8 mouse cellular contexts compared by ENCODE assay signal in the genomic region with DNA sequence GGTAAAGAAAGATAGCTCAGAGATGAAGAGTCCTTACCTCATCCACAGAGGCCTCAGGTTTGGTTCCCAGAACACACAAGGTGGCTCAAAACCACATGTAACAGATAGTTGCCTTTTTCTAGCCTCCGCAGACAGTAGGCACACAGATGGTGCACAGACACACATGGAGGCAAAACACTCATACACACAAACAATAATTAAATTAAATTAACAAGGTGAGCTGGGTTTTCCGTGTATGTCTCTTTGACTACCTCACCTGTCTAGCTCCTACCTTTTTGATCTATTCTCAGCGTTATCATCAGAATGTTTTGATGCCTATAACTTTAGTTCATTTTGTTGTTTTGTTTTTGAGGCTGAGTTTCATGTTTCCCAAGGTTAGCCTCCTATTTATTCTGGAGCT. TPM values are rescaled to one million over a fixed set of nuclear protein-coding genes. Genes with fewer than 3 reads are reported as not detected.
DNase-seq lines count a peak whose midpoint lies in the region; ATAC-seq lines count a peak whose summit lies in the region.

Gene Rhog (minus strand): TSS at position 101 of the 400 bp plus-strand sequence.

- H3K27me3 ChIP-seq in lung, embryonic 16.5 days (ENCODE audit: control insufficient read depth, insufficient read depth, low read depth, low read length), result no peaks in the 10 kb centered on the region
- no peaks in the 10 kb centered on the region for H3K27me3 ChIP-seq in embryonic facial prominence, embryonic 14.5 days (replicated peaks; ENCODE audit: control insufficient read depth, insufficient read depth, low read length)
- H3K27me3 ChIP-seq in heart, embryonic 16.5 days (ENCODE audit: control insufficient read depth, insufficient read depth, low read length), result no peaks in the 10 kb centered on the region; the same call in 1 of the 2 replicates
- H3K27me3 ChIP-seq in neural tube, embryonic 13.5 days, result no peaks in the 10 kb centered on the region

- intact Hi-C loops in left cerebral cortex, postnatal 36 days (cut with DNase I), result no loop called here

- no peak for ATAC-seq in lung, embryonic 16.5 days (ENCODE audit: low read depth)
- ATAC-seq in embryonic facial prominence, embryonic 14.5 days (ENCODE audit: low read depth), result no peak
- no peak for ATAC-seq in heart, embryonic 16.5 days (replicated peaks; ENCODE audit: extremely low read depth, insufficient read depth, low FRiP score)
- no peak for ATAC-seq in neural tube, embryonic 13.5 days (ENCODE audit: low read depth)

- H3K9ac ChIP-seq in lung, embryonic 16.5 days (ENCODE audit: low read length), result no peak within 1 kb of the TSS
- no peak within 1 kb of the TSS for H3K9ac ChIP-seq in embryonic facial prominence, embryonic 14.5 days (ENCODE audit: low read depth, low read length)
- H3K9ac ChIP-seq in heart, embryonic 16.5 days (ENCODE audit: low read length), result no peak within 1 kb of the TSS
- H3K9ac ChIP-seq in neural tube, embryonic 13.5 days, result no peak within 1 kb of the TSS

- H3K4me2 ChIP-seq in lung, embryonic 16.5 days (ENCODE audit: low read depth, low read length), result no peak within 1 kb of the TSS
- H3K4me2 ChIP-seq in embryonic facial prominence, embryonic 14.5 days (ENCODE audit: low read depth, low read length), result no peak within 1 kb of the TSS
- no peak within 1 kb of the TSS for H3K4me2 ChIP-seq in heart, embryonic 16.5 days (ENCODE audit: low read depth, low read length)
- no peak within 1 kb of the TSS for H3K4me2 ChIP-seq in neural tube, embryonic 13.5 days

- no peaks in the 10 kb centered on the region for H3K36me3 ChIP-seq in lung, embryonic 16.5 days (ENCODE audit: control insufficient read depth, insufficient read depth, low read length)
- no peaks in the 10 kb centered on the region for H3K36me3 ChIP-seq in embryonic facial prominence, embryonic 14.5 days (ENCODE audit: control insufficient read depth, insufficient read depth, low read length)
- no peaks in the 10 kb centered on the region for H3K36me3 ChIP-seq in heart, embryonic 16.5 days (ENCODE audit: control insufficient read depth, insufficient read depth)
- H3K36me3 ChIP-seq in neural tube, embryonic 13.5 days, result no peaks in the 10 kb centered on the region

- H3K27ac ChIP-seq in lung, embryonic 16.5 days (ENCODE audit: low read length), result no peak within 1 kb of the TSS
- H3K27ac ChIP-seq in embryonic facial prominence, embryonic 14.5 days (replicated peaks; ENCODE audit: low read depth, low read length), result no peak within 1 kb of the TSS
- no peak within 1 kb of the TSS for H3K27ac ChIP-seq in heart, embryonic 16.5 days (ENCODE audit: low read length)
- H3K27ac ChIP-seq in neural tube, embryonic 13.5 days (replicated peaks), result no peak within 1 kb of the TSS

- DNase-seq in lung, postnatal 4 days, result no peak
- no peak for DNase-seq in embryonic facial prominence, embryonic 14.5 days (ENCODE audit: low spot score)
- no peak for DNase-seq in left cerebral cortex, postnatal 36 days (ENCODE audit: low spot score in 2 of 2)
- DNase-seq in thymus, postnatal 36 days, result no peak
- no peak for DNase-seq in right cerebral cortex, postnatal 14 days

- H3K9me3 ChIP-seq in lung, embryonic 16.5 days (ENCODE audit: control insufficient read depth, low read length), result no peaks in the 10 kb centered on the region
- no peaks in the 10 kb centered on the region for H3K9me3 ChIP-seq in embryonic facial prominence, embryonic 14.5 days (ENCODE audit: control insufficient read depth, low read length)
- H3K9me3 ChIP-seq in heart, embryonic 16.5 days (replicated peaks; ENCODE audit: control insufficient read depth, low read length), result no peaks in the 10 kb centered on the region
- no peaks in the 10 kb centered on the region for H3K9me3 ChIP-seq in neural tube, embryonic 13.5 days

- H3K4me1 ChIP-seq in lung, embryonic 16.5 days (replicated peaks; ENCODE audit: control insufficient read depth, insufficient read depth, low read length), result peaks cover 4% of the 10 kb centered on the region
- no peaks in the 10 kb centered on the region for H3K4me1 ChIP-seq in embryonic facial prominence, embryonic 14.5 days (ENCODE audit: control insufficient read depth, insufficient read depth, low read length)
- H3K4me1 ChIP-seq in heart, embryonic 16.5 days (ENCODE audit: control insufficient read depth, insufficient read depth, low read length), result peaks cover 5% of the 10 kb centered on the region
- peaks cover 5% of the 10 kb centered on the region for H3K4me1 ChIP-seq in neural tube, embryonic 13.5 days (replicated peaks)

- H3K4me3 ChIP-seq in lung, embryonic 16.5 days (ENCODE audit: low read length), result no peak within 1 kb of the TSS
- H3K4me3 ChIP-seq in embryonic facial prominence, embryonic 14.5 days (ENCODE audit: low read depth, low read length), result no peak within 1 kb of the TSS
- no peak within 1 kb of the TSS for H3K4me3 ChIP-seq in heart, embryonic 16.5 days (ENCODE audit: low read length)
- no peak within 1 kb of the TSS for H3K4me3 ChIP-seq in neural tube, embryonic 13.5 days

- WGBS in lung, embryonic 16.5 days, result 82% methylated on average over 3 of the region's 3 CpGs
- WGBS in embryonic facial prominence, embryonic 14.5 days, result 78% methylated on average over 3 of the region's 3 CpGs
- WGBS in heart, embryonic 16.5 days, result 76% methylated on average over 3 of the region's 3 CpGs
- 84% methylated on average over 3 of the region's 3 CpGs for WGBS in neural tube, embryonic 13.5 days

RNA-seq across cellular contexts. Expression of gene Rhog, which starts in this region (rescaled TPM):
- 78.1 and 82.1 TPM in 2 replicates for polyA plus RNA-seq in lung, embryonic 16.5 days (2015; fragmentation: Nextera tagmentation; extraction: Ambion mirVana)
- 66.6 and 68.0 TPM in 2 replicates for polyA plus RNA-seq in embryonic facial prominence, embryonic 14.5 days (2014; fragmentation: Nextera tagmentation; extraction: Ambion mirVana)
- polyA plus RNA-seq in heart, embryonic 16.5 days (2015; fragmentation: Nextera tagmentation; extraction: Ambion mirVana), result 54.1 and 59.6 TPM in 2 replicates
- 10 to 100 TPM; 25.5 to 31.0 TPM for total RNA-seq in left cerebral cortex, postnatal 36 days (2021)
- polyA plus RNA-seq in neural tube, embryonic 13.5 days (2015; fragmentation: Nextera tagmentation; extraction: Ambion mirVana), result 20.1 and 22.5 TPM in 2 replicates
